Mouse (Mus musculus) heart, postnatal 10 days (tissue): ENCODE data around the gene Zc3h4. TPM values are rescaled to one million over a fixed set of nuclear protein-coding genes. Genes with fewer than 3 reads are reported as not detected.
"Not testable (repeated sequence)": the region's sequence is repeated elsewhere in the genome, so short reads cannot be mapped to it uniquely, and the experiment has no call there.

ENCODE experiments used
- DNase-seq, 2 experiments: peaks; one replicate each; pipeline ENCODE4 v3.0.0; 2021
- intact Hi-C: fragments of 180-260 bp; cut with DNase I; formaldehyde crosslinking; loops from one replicate; pipeline ENCODE4 v1.15.1; 2025
- total RNA-seq, 2 experiments: library from RNA; stranded (reverse); gene quantifications; 2 replicates each; pipeline ENCODE4 v1.2.3; 2021

Zc3h4 gene
- 10 to 100 TPM; 37.8 TPM for total RNA-seq

- DNase-seq = peak; percentile 93 to 94
- intact Hi-C loops = no loop called here
These were observed at the start of gene Zc3h4 for GRCm38 (mm10) chr7:16400689-16401611. TSS of gene Zc3h4 (plus strand) at chr7:16400910.

DNA sequence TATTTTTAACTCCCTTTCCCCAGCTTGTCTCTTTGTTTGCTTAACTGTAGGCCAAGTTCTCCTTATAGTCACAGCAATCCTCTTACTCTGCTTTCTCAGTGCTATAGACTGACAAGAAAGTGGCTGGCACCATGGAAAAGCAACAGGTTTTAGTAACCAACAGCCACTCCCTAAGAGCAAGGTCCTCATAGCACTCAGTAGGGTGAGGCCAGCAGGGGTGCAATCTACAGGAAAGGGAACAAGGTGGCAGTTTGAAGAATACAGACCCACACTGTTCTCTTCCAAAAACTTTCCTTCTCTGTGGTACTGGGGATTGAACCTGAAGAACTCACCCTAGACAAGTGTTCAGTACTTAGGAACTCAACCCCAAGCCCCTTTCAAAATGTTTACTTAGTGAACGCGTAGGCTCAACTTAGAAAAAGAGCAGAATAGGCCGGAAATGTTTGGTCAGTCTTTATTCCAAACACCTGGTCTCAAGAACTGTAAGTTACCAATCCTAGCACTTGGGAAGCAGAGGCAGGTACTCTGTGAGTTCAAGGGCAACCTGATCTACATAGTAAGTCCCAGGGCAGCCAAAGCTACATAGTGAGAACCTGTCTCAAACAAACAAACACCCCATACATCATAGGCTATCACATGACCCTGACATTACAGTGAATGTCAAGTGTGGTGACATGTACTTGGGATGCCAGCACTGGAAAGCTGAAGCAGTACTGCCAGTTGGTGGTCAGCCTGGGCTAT is 44.7 kb upstream of the Zc3h4 start:
- intact Hi-C loops = no loop called here

DNA sequence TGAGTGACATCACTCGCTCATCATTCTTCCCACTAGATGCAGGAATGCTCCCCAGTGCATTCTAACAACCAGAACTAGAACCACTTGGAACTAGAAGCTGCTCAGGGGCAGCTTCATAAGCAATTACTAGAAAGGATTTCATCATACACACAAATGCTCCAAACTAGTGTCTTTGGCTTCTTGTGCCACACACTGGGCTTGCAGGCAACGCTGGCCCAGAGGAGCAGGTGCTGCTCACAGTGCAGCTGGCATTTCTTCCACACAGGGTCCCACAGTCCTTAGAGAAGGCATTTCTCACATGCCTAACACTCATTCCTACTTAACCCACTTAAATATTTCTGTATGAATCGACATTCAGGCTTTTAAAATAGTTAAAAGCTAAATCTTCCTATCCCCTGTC is 43.1 kb upstream of the Zc3h4 start:
- intact Hi-C loops = no loop called here
- DNase-seq = no peak

More for the DNA sequence above, 44.7 kb upstream of the Zc3h4 start:
- DNase-seq = no peak

DNA sequence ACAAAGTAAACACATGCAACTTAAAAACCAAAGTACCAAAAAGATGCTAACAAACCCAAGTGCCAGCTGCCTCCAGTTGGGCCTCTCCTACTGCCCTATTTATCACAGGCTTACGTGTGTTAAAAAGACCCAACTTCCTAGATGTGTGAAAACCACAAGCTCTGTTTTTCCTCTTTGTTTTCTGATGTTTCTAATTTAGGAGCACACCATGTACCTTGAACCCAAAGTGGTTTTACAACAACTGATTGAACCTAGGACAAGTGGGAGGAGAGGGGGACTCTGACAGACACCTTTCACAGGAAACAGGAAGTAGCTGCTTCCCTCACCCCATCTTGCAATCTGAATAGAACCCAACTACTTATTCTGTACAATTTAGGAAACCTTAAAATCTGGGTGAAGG is 36.4 kb upstream of the Zc3h4 start:
- intact Hi-C loops = no loop called here

DNA sequence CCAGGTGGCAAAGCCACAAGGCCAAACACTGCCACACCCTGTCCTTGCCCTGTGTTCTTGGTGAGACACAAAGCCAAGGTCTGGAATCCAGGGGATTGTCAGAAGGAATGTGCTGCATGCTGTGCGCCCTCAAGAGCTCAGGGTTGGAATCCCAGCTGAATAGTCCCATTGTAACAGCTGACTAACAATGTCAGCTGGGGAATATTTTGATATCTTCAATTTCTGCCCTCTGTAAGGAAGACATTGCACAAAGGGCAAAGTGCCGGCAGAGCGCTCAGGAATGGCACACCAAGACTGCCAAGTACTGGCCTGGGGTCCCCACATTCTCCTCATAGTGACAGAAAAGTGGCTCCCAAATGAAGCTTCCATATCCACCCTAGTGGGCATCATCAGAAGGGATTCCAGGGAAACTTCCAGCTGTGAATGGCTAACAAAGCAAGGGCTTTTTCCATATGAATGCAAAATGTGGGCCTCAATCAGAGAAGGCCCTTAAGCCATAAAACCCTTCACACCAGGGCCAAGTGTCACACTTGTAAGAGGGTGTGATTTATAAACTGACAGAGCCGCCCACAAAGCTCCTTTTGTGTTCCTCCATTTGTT is 35.7 kb upstream of the Zc3h4 start:
- intact Hi-C loops = no loop called here
- DNase-seq = no peak

More for the DNA sequence above, 36.4 kb upstream of the Zc3h4 start:
- DNase-seq = no peak

DNA sequence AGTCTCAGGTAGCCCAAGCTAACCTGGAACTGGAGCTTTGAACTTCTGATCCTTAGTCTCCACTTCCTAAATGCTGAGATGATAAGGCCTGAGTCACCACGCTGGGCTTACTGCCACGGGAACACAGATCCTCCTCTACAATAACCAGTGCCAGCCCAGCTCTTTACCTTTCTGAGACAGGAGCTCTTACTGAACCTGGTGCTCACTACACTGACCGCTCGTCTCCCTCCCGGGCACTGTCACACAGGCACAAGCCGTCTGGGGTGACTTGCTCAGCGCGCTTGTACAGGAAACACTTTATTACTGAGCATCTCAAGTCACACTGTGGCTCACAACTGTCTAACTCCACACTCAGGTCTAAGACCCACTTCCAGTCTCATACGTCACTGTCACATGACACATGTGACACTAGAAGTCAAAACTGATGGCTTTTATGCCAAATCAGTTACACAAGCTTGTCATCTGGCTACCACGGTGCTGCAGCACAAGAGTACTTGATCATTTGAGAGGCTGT is 34.5 kb upstream of the Zc3h4 start:
- intact Hi-C loops = no loop called here
- peak in 1 of 2 experiments; percentile 34 for DNase-seq

GRCm38 (mm10) chr7:16366669-16367068 is 34.0 kb upstream of the Zc3h4 start:
- no peak for DNase-seq
- intact Hi-C loops = no loop called here

- no peak for DNase-seq
- intact Hi-C loops = no loop called here
These were observed 31.9 kb upstream of the Zc3h4 start for GRCm38 (mm10) chr7:16368835-16369234.

DNA sequence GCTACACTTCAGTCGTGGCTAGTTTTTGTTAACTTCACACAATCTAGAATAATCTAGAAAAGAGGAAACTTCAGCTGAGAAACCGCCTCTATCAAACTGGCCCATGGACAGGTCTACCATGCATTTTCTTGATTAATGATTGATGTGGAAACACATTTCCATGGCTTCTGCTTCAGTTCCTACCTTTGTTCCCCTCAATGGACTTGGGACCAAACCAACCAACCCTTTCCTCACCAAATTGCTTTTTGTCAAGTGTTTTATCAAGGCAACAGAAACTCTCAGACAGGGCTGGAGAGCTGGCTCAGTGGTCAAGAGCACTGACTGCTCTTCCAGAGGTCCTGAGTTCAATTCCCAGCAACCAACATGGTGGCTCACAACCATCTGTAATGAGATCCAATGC is 30.1 kb upstream of the Zc3h4 start:
- DNase-seq = no peak
- intact Hi-C loops = no loop called here

- no peak for DNase-seq
- intact Hi-C loops = loop anchor here (1.0 to 2.0 kb wide), 2 partner anchors 47 to 79 kb away; no protein-coding TSS in a partner anchor
These were observed 27.0 kb upstream of the Zc3h4 start for GRCm38 (mm10) chr7:16373719-16374118.

DNA sequence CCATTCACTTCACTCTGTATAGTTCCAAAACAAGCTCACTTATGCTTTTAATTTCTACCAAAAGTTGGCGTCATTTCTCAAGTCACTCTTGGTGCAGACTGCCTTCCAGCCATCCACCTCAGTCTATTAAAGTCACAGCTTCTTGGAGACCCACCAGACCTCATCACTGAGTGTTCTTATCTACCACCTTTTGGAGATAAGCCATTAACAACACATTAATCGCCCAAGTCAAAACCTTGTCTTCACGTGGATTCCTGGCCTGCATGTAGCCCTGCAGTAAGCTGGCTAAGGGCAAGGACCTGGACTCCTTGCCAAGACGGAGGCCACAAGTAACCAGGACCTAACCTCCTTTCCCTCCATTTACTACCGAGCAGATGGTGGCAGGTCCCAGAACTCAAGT is 25.7 kb upstream of the Zc3h4 start:
- no peak for DNase-seq
- intact Hi-C loops = loop anchor here (5.0 kb wide), 2 partner anchors 87 to 242 kb away; no protein-coding TSS in a partner anchor

- DNase-seq = peak; percentile 60 to 78
- intact Hi-C loops = loop anchor here (5.0 kb wide), 2 partner anchors 86 to 241 kb away; no protein-coding TSS in a partner anchor
These were observed 24.2 kb upstream of the Zc3h4 start for GRCm38 (mm10) chr7:16376505-16376904.

GRCm38 (mm10) chr7:16387160-16388041 is 13.3 kb upstream of the Zc3h4 start, which contains the start of gene Sae1:
TSS of gene Sae1 (minus strand) at chr7:16387806.
- intact Hi-C loops = no loop called here
- peak; percentile 98 for DNase-seq

GRCm38 (mm10) chr7:16389942-16390341 is 10.8 kb upstream of the Zc3h4 start:
- DNase-seq, intact Hi-C loops: not testable (repeated sequence)

GRCm38 (mm10) chr7:16392923-16393322 is 7.8 kb upstream of the Zc3h4 start:
- DNase-seq = no peak
- intact Hi-C loops = no loop called here

- intact Hi-C loops = loop anchor here (1.0 to 5.0 kb wide), 3 partner anchors 30 to 221 kb away; no protein-coding TSS in a partner anchor
- peak; percentile 66 to 79 for DNase-seq
These were observed 4.8 kb upstream of the Zc3h4 start for GRCm38 (mm10) chr7:16395944-16396343.

GRCm38 (mm10) chr7:16397465-16397864 is 3.2 kb upstream of the Zc3h4 start:
- DNase-seq = no peak

GRCm38 (mm10) chr7:16398387-16399050 is 2.2 kb upstream of the Zc3h4 start:
- DNase-seq = peak in 1 of 2 experiments; percentile 7
- intact Hi-C loops = loop anchor here (5.0 kb wide), 1 partner anchor 219 kb away; no protein-coding TSS in a partner anchor

More at GRCm38 (mm10) chr7:16397465-16397864, 3.2 kb upstream of the Zc3h4 start:
- intact Hi-C loops = loop anchor here (5.0 kb wide), 1 partner anchor 220 kb away; no protein-coding TSS in a partner anchor
